Mouse (Mus musculus) heart, adult 2 months (tissue): ENCODE results near the gene Glt6d1.

Experiments
- CTCF ChIP-seq: fragments of 200-600 bp; IDR thresholded peaks from 2 replicates; pipeline ENCODE4 v1.8.1; 2022; ENCODE audit warnings: antibody characterized with exemption, mild to moderate bottlenecking, moderate library complexity
- POLR2A ChIP-seq: fragments of 200-500 bp; IDR thresholded peaks from 2 replicates; pipeline ENCODE4 v1.6.1; 2011; ENCODE audit warnings: mild to moderate bottlenecking, low read depth, low read length, control low read depth; ENCODE audit not compliant: insufficient read depth

GRCm38 (mm10) chr2:25822806-25823205 lies 7.2 kb upstream of the Glt6d1 start, which contains the start of gene Lcn9:
- TF ChIP-seq CTCF (no peak), POLR2A (no peak)
